Mouse (Mus musculus): ENCODE measurements around the gene Gm3095. TPM values are rescaled to one million over a fixed set of nuclear protein-coding genes. Genes with fewer than 3 reads are reported as not detected.
"Not testable (repeated sequence)": the region's sequence is repeated elsewhere in the genome, so short reads cannot be mapped to it uniquely, and the experiment has no call there.

Gene Gm3095
- not detected for total RNA-seq (2021)
- long read RNA-seq, experiment 1, result 0 reads
- long read RNA-seq, experiment 2, result 0 reads

- H3K4me3 ChIP-seq; DNase-seq (ENCODE audit: extremely low spot score in 1 of 2, low spot score in 2 of 2); intact Hi-C loops (cut with DNase I); H3K27ac ChIP-seq: not testable (repeated sequence)
Observed at GRCm38 (mm10) chr14:3963247-3963646, at the start of gene Gm3095. Gm3095 (plus strand) TSS chr14:3963547.

GRCm38 (mm10) chr14:3931456-3931855, 31.9 kb upstream of the Gm3095 start, which contains the start of gene Gm3029:
Gm3029 (plus strand) TSS chr14:3931756.
- H3K27ac ChIP-seq; DNase-seq (ENCODE audit: extremely low spot score in 1 of 2, low spot score in 2 of 2); intact Hi-C loops (cut with DNase I); H3K4me3 ChIP-seq: not testable (repeated sequence)

GRCm38 (mm10) chr14:3998094-3998493, 34.7 kb downstream of the Gm3095 start, which contains the start of gene Gm3099:
Gm3099 (plus strand) TSS chr14:3998394.
- H3K27ac ChIP-seq; DNase-seq (ENCODE audit: extremely low spot score in 1 of 2, low spot score in 2 of 2); intact Hi-C loops (cut with DNase I); H3K4me3 ChIP-seq: not testable (repeated sequence)

Other genes with a start within 250 kb of the Gm3095 start
- under 1 TPM; 0.61 to 0.65 TPM for gene Gm3002, start 153.5 kb upstream of the Gm3095 start, total RNA-seq (2021)
- under 1 TPM in 1 of 2 experiments, not detected in 1; 0.27 TPM for gene Gm3033, start 117.3 kb upstream of the Gm3095 start, total RNA-seq (2021)
- gene Gm2916, start 79.4 kb upstream of the Gm3095 start, total RNA-seq (2021), result not detected
- not detected for gene Gm3029, start 31.8 kb upstream of the Gm3095 start, total RNA-seq (2021)
- not detected for gene Gm3099, start 34.8 kb downstream of the Gm3095 start, total RNA-seq (2021)
- gene Gm5796, start 60.4 kb downstream of the Gm3095 start, total RNA-seq (2021), result 1 to 10 TPM; 2.0 to 2.8 TPM
- under 1 TPM; 0.34 to 0.35 TPM for gene Gm3115, start 120.6 kb downstream of the Gm3095 start, total RNA-seq (2021)
- gene Gm8108, start 147.0 kb downstream of the Gm3095 start, total RNA-seq (2021), result 1 to 10 TPM; 1.8 to 3.2 TPM
- not detected for gene Gm3127, start 201.5 kb downstream of the Gm3095 start, total RNA-seq (2021)
- gene Gm2974, start 219.0 kb downstream of the Gm3095 start, total RNA-seq (2021), result under 1 TPM; 0.42 to 0.50 TPM

All from left cerebral cortex, adult 2 months (tissue).